Mouse (Mus musculus) brain, embryonic 14.5 days (tissue): Measurements from ENCODE around the gene Mastl.

Experiments
- CTCF ChIP-seq: fragments of 200-500 bp; IDR thresholded peaks from 2 replicates; pipeline ENCODE4 v1.5.1; 2012; ENCODE audit warnings: inconsistent platforms, mild to moderate bottlenecking, moderate library complexity, borderline replicate concordance; ENCODE audit not compliant: insufficient read depth, insufficient read length; ENCODE audit errors: extremely low read depth
- POLR2A ChIP-seq: fragments of 200-500 bp; IDR thresholded peaks from 2 replicates; pipeline ENCODE4 v1.6.1; 2012; ENCODE audit warnings: mild to moderate bottlenecking, inconsistent platforms, borderline replicate concordance; ENCODE audit not compliant: poor library complexity, insufficient read depth, insufficient read length, severe bottlenecking; ENCODE audit errors: extremely low read depth

DNA sequence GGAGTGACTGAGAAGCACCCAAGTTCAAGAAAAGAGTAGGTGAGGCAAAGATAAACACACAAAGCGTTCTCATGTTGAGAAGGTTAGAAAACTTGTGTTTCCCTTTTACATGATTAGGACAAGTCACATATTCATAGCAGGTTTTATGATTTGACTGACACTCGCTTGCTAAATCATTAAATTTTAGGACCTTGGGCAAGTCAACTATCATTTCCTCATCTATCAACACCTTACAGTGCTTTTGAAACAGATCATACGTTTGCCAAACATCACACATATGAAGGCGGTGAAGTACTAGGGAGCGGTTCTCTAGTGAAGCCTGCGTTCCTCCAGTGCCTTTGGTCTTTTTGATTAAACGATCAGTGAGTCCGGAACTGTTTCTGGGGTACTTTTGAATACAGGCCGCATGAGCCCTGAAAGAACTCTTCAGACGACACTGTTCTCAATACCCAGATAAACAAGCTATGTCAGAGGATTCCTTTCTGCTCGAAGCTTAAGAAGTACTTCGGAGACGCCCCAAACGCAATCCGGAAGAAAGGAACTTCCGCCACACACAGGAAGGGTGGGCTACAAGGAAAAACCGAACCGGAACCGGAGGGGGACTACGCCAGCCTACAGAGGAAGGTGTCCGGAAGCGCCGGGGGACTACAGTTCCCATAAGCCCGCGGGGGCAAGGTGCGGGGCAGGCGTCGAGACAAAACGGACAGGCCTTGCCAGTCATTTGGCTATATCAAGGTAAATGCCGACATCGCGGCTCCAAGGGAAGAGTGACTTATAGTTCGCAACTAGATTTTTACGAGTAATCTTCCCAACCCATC lies 88.1 kb downstream of the Mastl start, which contains the start of gene Acbd5:
- TF ChIP-seq CTCF: no peak
- TF ChIP-seq POLR2A: peak; percentile 41; the same call in 1 of the 2 replicates
